Mouse (Mus musculus): ENCODE measurements around the gene Gatd1. TPM values are rescaled to one million over a fixed set of nuclear protein-coding genes. Genes with fewer than 3 reads are reported as not detected.

The Gatd1 gene
- total RNA-seq, 2 experiments from 2014 or later, result 43.1 to 44.6 TPM

- intact Hi-C loops (cut with DNase I), result no loop called here
Observed at GRCm38 (mm10) chr7:141392552-141393222, 21.2 kb downstream of the Gatd1 start.

DNA sequence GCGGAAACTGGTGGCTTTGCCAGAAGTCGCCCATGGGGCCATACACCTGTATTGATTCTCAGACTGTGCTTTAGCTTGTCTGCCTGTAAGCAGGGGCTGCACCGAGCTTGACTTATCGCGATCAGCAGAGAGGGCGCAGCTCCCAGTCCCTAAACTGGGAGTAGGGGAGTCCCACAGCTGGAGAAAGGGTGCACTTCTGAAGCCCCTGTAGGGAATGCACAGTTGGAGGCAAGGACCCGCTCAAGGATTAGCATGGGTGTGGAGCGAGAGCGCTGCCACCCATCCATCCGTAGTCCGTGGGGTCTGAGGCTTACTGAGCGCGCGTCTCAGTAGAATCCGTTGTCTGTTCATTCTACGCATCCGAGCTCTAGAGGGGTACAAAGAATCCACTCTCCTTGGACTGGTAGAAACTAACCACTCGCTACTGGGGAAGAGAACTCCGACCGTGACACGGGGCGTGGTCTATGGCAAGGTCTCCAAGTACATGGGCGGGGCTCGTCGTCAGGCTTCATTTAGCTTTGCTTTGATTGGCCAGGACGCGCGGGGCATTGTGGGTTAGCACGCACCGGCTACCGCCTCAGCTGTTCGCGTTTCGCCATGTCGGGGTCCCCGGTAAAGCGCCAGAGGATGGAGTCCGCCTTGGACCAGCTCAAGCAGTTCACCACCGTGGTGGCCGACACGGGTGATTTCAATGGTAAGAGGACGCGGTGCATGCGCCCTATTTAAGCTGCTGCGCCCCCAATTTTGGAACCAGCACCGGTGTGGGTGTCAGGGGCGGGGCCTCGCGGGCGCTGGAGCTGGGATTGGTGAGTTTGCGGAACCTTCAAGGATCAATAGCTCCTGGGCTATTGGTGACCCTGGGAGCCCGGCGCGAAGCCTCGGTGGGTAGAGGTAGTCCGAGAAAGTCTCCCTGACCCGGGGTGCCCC is 22.0 kb downstream of the Gatd1 start, which contains the start of gene Taldo1:
Gene Taldo1, plus strand, starts transcription at position 575 of the 927 bp plus-strand sequence.
- peak; percentile 97 for DNase-seq

More at GRCm38 (mm10) chr7:141392552-141393222, 21.2 kb downstream of the Gatd1 start:
- DNase-seq, result no peak

GRCm38 (mm10) chr7:141390326-141391259 is 23.3 kb downstream of the Gatd1 start:
- intact Hi-C loops (cut with DNase I), result no loop called here
- DNase-seq, result no peak

More for the DNA sequence above, 22.0 kb downstream of the Gatd1 start, which contains the start of gene Taldo1:
- intact Hi-C loops (cut with DNase I), result no loop called here

GRCm38 (mm10) chr7:141388487-141389109 is 25.3 kb downstream of the Gatd1 start:
- no peak for DNase-seq
- intact Hi-C loops (cut with DNase I), result no loop called here

DNA sequence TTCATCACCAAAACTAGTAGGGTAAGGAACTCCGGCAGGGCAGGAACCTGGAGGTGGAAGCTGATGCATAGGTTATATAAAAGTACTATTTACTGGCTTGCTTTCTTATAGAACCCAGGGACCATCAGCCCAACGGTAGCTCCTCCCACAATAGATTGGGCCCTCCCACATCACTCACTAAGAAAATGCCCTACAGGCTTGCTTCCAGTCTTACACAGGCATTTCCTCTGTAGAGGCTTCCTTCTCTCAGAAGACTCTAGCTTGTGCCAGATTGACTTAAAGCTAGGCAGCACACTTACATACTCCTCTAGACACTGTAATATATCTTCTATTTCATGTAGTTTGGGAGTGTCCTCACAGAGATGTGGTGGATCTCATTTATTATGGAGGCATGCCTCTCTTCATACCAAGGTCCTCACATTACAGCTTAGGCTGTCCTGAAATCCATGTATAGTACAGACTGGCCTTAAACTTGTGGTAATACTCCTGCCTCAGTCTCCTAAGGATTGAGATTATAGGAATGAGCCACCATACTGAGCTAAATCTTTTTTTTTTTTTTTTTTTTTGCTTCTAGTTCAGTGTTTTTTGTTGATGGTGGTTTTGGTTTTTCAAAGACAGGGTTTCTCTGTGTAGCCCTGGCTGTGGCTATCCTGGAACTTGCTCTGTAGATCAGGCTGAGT is 26.0 kb downstream of the Gatd1 start:
- intact Hi-C loops (cut with DNase I), result no loop called here
- DNase-seq, result no peak

- no peak for DNase-seq
- intact Hi-C loops (cut with DNase I), result no loop called here
Observed at GRCm38 (mm10) chr7:141381068-141381835, 32.7 kb downstream of the Gatd1 start.

GRCm38 (mm10) chr7:141379584-141379983 is 34.4 kb downstream of the Gatd1 start:
- intact Hi-C loops (cut with DNase I), result no loop called here
- no peak for DNase-seq

DNA sequence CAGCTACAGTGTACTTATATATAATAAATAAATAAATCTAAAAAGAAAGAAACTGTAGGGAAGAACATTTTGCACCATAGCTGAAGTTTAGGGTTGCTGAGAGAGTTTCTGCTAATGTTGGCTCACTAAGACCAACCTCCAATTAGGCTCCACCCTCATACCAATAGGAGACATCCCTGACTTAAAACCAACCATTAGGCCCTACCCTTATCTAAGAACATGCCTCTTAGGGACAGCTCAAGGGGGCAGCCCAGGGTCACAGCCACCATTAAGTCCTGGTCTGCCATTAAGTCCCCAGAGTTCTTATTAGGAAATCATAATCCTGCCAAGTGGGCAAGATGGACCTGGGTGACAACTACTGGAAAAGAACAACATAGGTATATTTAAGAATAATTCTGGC is 39.5 kb downstream of the Gatd1 start:
- intact Hi-C loops (cut with DNase I), result no loop called here
- no peak for DNase-seq

- intact Hi-C loops (cut with DNase I), result no loop called here
- DNase-seq, result peak; percentile 27
Observed at GRCm38 (mm10) chr7:141373611-141374010, 40.3 kb downstream of the Gatd1 start.

DNA sequence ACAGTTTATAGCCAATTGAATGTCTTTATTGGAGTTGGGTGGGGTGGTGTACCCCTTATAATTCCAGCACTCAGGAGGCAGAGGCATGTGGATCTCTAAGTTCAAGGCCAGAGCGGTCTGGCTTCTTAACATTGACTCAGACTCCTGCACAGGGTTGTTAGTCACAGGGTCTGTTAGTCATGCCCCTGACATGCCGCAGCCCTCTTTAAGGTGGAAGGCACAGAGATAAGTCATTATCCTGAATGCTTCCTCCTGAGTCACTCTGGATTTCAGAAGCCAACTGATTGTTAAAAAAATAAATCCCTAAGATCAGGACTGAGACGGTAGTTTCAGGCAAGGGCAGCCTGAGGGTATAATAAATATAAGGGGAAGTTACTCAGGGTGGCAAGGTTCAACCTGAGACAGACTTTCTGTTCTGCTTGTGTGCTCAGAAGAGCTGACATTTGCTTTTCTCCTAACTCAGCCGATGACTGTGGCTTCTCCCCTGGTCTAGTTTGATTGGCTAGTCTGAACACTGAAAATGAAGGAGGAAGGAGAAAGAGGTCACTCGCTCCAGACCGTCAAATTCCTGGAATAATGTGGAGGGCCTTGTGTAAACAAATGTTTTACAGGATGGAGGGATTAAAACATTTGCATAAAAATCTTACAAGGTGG is 41.9 kb downstream of the Gatd1 start:
- intact Hi-C loops (cut with DNase I), result no loop called here
- no peak for DNase-seq

DNA sequence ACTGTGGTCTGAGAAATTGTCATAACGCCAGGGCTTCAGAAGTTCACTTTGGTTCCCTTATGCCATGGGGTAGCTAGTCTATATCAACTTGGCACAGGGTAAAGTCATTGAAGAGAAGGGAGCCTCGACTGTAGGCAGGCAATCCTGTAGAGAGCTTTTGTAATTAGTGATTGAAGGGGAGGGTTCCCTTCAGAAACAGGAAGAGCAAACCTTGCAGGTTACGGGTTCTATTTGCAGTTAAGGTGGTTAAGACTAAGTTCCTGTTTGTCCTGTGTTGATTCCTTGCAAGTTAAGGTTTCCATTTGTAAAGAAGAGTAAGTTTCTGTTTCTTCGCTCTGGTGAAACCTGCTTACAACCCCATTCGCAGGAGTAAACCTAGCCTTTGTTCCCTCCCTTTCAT is 44.0 kb downstream of the Gatd1 start:
- DNase-seq, result no peak
- intact Hi-C loops (cut with DNase I), result loop anchor here (10.0 kb wide), 1 partner anchor 105 kb away; the partner anchor contains the start of gene Irf7

- intact Hi-C loops (cut with DNase I), result loop anchor here (10.0 kb wide), 1 partner anchor 103 kb away; the partner anchor contains the start of gene Irf7
- DNase-seq, result no peak
Observed at GRCm38 (mm10) chr7:141367358-141367757, 46.6 kb downstream of the Gatd1 start.

DNA sequence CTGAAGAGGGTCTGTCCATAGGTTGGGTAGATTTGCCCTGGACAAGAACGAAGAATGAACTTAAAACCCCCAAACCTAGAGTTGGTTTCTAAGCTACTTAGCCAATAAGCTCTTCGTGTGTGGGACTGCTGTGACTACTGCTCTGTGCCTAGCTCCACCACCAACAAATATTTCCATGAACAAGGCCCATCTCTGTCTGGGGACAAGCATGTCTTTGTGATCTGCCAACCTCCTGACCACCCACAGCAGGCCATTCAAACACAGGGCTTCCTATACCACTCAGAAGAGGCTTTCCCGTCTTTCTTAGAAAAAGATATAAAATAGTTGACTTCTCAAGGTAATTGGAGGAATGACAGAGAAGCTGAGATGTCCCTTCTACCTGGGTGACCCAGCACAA is 48.9 kb downstream of the Gatd1 start:
- no peak for DNase-seq
- intact Hi-C loops (cut with DNase I), result loop anchor here (10.0 kb wide), 1 partner anchor 100 kb away; the partner anchor contains the start of gene Irf7

DNA sequence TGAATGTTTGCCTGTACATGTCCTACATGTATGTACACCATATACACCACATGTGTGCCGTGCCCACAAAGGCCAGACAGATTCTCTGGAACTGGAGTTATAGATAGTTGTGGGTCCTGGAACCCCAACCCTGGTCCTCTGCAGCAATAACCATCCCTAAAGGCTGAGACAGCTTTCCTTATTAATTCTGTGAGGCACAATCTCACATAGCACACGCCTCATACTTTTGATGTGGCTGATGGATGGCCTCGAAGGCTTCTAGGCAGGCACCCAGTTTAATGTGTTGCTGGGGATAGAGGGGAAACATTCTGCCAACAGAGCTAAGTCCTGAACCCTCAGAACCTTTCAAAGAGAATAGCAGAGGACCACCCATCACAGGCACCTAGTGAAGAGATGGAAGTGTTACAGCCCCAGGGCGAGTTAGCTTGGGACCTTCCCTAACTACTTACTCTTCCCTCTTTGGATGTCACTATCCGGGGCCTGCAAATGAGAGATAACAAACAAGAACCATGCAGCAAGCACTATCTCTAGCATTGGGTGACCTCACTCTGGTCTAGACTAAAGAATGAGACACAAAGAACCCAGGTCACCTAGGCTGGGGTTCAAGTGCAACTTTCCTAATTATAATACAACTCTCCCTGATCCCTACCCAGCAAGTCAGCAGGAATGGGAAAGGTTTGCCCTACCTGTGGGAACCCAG is 49.4 kb downstream of the Gatd1 start:
- intact Hi-C loops (cut with DNase I), result loop anchor here (10.0 kb wide), 1 partner anchor 100 kb away; the partner anchor contains the start of gene Irf7
- no peak for DNase-seq

GRCm38 (mm10) chr7:141363752-141364125 is 50.2 kb downstream of the Gatd1 start:
- intact Hi-C loops (cut with DNase I), result loop anchor here (10.0 kb wide), 1 partner anchor 99 kb away; the partner anchor contains the start of gene Irf7
- DNase-seq, result no peak

- intact Hi-C loops (cut with DNase I), result loop anchor here (10.0 kb wide), 1 partner anchor 98 kb away; the partner anchor contains the start of gene Irf7
- DNase-seq, result peak; percentile 74
Observed at GRCm38 (mm10) chr7:141363106-141363751, 50.7 kb downstream of the Gatd1 start.

DNA sequence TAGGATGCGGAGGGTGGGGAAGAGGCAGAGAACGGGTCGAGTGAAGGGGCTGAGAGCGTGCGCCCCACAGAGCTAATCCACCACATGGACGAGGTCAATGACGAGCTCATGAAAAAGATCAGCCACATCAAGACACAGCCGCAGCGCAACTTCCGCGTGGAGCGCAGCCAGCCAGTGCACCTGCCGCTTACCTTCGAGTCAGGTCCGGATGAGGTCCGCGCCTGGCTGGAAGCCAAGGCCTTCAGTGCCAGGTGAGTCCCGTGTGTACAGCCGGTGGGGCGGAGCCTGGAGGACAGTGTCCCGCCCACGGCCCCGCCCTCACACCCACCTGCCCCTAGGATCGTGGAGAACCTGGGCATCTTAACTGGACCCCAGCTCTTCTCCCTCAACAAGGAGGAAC is 52.4 kb downstream of the Gatd1 start:
- intact Hi-C loops (cut with DNase I), result loop anchor here (10.0 kb wide), 1 partner anchor 97 kb away; the partner anchor contains the start of gene Irf7

More for the DNA sequence above, 52.4 kb downstream of the Gatd1 start:
- peak; percentile 41 for DNase-seq

All from left cerebral cortex, postnatal 4 days (tissue).